Mouse (Mus musculus): ENCODE measurements around the gene Med16.

Gene Med16

DNA sequence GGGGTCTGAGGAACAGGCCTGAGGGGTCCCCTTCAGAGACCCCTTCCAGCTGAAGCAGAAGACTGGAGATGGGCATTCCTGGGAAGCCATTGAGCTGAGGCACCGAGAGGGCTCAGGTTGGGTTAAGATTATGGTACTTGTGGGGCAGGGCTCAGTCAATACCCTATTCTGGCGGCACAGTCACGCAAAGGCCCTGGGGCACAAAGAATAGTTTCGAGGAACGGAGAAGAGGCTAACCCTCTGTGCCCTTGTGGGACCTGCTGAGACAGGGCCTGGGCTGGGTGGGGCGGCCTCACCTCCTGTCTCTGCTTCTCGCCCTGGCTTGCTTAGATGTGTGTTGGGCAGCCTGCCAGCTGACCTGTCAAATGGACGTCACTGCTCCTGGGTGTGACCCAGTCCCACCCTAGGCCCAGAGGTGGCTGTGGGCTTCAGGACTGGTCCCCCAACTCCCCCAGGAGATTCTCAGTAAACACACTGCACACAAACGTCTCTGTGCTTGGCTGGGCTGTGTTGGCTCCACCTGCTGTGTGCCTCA, 24.5 kb upstream of the Med16 start:
- DNase-seq (ENCODE audit: low read depth): no peak

DNA sequence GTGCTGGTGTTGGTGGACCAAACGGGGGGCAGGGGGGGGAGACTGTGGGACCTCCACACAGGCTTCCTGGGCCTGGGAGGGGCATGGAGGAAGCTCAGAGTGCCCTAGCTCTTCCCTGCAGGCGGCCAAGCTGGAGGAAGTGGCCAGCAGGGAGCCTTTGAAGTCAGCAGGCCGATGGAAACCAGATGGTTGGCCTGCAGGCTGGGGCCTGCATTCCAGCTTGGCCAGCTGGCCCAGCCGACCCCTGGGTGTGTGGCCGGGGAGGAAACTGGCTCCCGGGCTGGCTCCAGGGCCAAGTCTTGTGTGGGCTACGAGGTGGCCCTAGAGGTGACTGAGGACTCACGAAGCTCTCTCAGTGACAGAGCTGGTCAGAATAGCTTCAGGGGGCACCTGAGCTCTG, 24.0 kb upstream of the Med16 start:
- DNase-seq (ENCODE audit: low read depth): no peak

DNA sequence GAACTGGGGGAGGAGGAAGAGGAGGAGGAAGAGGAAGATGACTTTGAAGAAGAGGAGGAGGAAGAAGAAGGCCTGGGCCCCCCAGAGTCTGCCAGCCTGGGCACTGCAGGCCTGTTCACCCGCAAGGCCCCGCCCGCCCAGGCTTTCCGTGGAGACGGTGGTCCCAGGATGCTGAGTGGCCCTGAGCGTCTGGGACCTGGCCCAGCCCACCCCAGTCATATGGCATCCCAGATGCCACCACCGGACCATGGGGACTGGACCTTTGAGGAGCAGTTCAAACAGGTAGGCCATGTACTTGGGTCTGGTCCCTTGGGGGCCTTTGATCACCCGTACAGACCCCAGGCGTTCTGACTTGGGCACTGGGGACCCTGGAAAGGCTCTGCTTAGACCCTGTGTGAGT, 23.1 kb upstream of the Med16 start:
- no peak for DNase-seq (ENCODE audit: low read depth)

DNA sequence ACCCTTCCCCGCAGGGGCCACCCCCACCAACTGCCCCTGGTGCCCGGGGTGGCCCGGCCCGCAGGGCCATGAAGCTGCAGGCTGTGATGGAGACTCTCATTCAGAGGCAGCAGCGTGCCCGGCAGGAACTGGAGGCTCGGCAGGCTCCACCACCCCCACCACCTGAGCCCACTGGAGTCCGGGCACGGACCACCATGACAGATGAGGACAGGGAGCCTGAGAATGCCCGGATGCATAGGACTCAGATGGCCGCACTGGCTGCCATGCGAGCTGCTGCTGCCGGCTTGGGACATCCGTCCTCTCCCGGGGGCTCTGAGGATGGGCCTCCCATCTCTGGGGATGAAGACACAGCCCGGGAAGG, 22.1 kb upstream of the Med16 start:
- no peak for DNase-seq (ENCODE audit: low read depth)

DNA sequence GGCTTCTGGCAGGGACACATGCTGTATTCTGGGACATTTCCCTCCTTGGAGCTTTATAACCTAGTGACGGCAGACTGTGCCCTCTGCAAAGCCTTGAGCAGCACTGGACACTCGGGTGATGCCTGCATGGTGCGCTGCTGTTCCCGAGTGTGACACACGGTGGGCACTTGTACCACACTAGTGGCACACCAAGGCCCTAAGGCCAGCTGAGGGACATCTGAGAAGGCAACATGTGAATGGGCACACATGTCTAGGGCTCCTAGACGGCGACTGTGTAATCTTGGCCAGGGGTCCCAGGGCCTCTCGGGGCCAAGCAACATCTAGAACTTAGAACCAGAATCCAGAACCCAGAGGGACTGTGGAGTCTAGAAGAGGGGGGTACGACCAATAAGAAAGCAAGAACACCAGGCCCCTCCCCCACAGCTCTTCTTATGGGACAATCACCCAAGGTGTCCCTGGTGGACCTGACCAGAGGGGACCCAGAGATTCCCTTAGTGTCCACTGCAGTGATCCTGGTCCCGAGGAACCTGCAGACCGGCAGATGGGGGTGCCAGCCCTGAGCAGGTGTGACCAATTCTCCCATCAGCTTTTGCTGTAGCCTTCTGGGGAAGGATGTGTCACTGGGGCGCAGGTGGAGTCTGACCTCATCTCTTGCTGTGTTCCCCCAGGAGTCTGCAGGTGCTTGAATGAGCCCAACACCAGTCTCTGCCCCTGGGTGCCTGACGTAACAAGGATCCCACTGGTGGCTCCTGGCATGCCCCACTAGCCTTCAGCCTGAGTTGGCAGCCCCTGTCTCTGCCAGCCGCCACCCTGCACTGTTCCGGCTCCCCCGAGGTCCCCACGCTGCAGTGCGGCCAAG, 21.5 kb upstream of the Med16 start:
- DNase-seq (ENCODE audit: low read depth): no peak

DNA sequence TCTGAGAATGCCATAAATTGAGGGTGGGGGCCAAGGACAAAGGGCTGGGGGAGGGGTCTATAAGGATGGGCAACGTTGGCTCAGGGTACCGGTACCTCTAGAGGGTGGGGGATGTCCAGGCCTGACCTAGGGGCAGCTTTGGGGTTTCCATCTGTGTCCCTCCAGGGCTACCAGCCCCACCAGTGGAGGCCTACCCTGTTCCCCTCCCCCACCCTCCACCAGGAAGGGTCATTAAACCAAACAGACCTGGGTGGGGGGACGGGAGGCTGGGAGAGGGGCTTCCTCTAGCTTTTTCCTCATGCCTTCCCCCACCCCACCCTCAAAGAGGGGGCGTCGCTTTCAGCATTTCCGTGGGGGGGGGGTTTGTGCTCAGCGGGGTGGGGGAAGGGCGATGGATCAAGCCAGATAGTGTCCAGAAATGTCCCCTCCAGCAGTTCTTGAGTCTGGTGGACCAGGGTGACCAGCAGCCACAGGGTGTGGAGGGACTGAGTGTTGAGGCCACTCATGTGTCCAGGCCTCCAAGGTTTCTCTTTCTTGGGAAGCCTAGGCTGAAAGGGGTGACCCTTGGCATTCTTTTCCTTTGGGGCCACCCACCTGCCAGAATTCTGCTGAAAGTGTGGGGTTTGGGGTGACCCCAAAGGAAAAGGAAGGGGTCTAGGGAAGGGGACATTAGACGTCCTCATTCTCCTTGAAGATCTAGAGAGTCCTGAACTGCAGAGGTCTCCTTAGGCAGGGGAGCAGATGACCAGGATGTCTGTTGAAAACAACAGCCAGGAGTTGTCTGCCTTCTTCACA, 20.4 kb upstream of the Med16 start:
- no peak for DNase-seq (ENCODE audit: low read depth)

DNA sequence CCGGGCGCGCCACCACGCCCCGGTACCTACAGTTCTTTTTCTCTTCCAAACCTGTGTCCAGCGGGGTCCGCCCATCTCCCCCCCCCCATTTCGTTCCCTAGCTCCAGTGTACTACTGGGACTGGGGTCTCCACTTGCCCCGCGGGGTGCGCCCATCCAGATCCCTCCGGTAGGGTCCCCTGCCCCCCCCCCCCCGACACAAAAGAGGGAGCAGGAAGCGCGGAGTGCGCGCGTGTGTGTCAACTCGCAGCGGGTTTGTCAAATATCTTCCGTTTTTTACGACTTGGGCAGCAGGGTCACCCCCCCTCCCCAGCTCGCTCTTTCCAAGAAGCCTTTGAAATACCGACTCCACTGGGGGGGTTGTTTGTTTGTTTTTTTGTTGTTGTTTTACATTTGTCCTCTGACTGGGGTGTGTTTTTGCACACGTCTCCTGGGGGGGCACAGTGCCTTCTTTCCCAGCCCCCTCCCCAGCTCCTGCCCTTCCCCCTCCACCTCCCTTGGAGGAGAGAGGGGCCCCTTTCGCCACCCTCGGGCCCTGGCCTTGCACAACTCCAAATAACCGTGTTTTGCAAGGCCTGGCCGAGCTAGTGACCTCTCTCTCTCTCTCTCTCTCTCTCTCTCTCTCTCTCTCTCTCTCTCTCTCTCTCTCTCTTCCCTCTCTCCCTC, 19.4 kb upstream of the Med16 start:
- DNase-seq (ENCODE audit: low read depth): peak; percentile 88

DNA sequence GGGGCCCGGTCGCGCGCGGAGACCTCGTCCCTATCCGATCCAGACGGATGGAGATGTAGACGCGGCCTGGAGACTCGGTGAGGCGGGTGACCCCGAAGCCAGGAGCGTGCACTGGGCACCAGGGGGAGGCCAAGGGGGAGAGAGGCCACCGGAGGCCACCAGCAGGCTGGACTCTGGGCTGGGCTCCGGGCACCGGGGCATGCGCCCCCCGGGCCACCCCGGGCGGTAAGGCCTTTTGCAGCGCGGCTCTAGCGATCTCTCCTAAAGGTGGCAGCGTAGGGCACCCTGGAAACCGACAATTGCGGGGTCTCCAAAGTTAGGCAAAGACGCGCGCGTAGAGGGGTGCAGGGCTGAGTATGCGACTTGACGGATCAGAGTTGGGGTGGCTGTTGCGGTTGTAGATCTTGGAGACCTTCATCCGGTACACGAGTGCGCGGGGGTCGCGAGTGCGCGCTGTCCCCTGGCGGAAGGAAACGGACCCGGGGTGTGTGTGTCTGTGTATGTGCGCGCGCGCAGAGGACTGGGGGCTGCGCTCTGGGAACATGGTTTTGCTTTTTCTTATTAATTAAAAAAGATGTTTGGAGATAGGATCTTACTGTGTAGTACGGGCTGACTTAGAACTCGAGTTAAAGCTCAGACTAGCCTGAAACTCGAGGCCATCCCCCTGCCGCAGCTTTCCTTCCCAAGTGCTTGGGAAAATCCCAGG, 18.8 kb upstream of the Med16 start:
- peak; percentile 65 for DNase-seq (ENCODE audit: low read depth)

DNA sequence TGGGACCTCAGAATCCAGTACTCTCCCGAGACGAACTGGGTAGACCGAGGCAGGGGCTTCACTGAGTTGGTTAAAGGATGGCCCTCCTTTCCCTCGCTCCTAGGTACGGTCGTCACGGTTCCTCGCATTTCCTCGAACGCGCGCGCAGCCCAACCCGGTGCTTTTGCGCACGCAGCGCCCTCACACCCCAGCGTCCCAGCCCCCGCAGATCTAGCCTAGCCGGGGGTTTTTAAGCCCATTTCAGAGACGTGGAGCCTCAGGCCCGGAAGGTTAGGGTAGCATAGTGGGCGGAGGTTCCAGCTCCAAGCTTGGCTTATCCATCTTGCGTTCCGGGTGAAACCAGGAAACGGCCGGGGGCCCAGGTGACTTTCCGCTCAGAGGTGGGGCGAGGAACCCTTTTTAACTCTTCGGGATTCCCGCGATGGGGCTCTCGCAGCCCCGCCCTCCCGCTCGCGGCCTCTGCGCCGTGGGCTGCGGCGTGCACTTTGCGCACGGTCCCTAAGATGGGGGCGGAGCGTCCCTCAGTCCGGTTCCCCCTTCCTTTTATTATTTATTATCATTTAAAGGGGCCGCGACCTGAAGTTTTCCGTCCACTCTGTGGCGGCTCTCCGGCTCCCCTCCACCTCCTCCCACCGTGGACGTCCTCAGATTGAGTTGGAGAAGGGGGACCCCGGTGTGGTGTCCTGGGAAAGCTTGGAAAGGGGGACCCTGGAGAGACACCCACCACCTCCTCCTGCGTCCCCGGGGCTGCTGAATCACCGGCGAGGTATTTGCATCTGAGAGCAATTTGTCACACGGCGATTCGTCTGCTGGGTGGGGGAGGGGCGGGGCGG, 18.0 kb upstream of the Med16 start, which contains the start of gene Arid3a:
Gene Arid3a (plus strand): TSS at position 553 of the 833 bp plus-strand sequence.
- DNase-seq (ENCODE audit: low read depth): peak; percentile 91

DNA sequence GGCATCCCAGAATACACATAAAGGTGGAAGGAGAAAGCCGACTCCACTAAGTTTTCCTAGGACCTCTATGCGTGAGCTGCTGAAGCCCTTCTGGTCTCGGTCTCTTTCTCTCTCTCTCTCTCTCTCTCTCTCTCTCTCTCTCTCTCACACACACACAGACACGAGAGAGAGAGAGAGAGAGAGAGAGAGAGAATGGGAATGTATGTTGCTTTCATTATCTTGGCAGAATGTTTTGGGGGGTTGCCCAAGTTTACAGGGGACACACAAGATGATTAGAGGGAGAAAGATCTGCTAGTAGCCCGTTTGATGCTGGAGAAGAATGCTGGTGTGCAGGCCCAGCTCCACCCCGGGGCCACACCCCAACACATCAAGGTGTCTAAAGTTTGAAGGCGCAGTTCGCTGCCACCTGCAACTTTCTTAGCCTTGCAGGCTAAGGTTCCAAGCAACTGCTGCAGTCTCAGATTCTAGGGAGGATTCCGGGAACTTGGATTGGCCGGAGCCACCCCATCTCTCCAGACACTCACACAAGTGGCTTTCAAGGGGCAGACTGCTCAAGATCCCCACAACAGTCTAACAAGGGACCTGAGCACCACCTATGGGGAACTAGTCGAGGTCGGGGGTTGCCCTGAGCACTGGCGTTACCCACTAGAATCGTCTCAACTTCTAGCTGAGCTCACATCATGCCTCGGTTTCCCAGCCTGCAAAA, 17.2 kb upstream of the Med16 start:
- DNase-seq (ENCODE audit: low read depth): peak; percentile 55

DNA sequence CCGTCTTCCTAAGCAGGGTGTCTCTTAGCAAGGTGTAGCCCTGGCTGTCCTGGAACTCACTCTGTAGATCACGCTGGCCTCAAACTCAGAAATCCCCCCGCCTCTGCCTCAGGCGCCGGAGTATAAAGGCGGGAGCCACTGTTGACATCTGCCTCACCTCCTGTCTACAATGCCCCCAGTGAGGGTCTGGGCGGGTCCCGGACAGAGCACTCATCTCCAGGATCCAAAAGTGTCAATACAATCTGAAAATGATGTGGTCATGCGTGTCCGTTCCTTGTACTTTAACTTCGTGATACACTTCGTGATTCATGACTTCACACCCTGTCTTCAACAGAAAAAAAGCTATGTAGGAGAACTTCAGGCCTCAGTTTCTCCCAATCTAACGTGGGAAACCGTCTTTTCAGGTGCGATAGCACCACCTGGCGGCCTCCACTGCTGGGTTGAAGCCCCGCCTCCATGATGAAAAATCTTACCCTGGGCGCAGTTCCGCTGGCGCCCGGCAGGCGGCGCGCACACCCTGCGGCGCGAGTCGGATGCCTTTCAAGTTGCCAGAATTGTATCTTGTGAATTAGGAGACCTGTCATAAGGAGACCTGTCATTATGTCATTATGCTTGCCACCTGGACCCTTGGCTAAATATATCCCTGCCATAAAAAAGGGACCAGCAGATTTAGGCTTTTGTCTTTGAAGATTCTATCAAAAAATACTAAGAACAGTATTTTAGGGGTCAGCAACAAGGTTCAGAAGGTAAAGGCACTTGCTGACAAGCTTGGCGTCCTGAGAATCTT, 16.5 kb upstream of the Med16 start:
- peak; percentile 88 for DNase-seq (ENCODE audit: low read depth)

DNA sequence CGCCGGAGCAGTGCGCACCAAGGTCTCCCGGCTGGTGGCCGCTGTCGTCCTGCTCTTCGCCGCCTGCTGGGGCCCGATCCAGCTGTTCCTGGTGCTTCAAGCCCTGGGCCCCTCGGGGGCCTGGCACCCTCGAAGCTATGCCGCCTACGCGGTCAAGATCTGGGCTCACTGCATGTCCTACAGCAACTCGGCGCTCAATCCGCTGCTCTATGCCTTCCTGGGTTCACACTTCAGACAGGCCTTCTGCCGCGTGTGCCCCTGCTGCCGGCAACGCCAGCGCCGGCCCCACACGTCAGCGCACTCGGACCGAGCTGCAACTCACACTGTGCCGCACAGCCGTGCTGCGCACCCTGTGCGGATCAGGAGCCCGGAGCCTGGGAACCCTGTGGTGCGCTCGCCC, 12.8 kb upstream of the Med16 start:
- DNase-seq (ENCODE audit: low read depth): no peak

DNA sequence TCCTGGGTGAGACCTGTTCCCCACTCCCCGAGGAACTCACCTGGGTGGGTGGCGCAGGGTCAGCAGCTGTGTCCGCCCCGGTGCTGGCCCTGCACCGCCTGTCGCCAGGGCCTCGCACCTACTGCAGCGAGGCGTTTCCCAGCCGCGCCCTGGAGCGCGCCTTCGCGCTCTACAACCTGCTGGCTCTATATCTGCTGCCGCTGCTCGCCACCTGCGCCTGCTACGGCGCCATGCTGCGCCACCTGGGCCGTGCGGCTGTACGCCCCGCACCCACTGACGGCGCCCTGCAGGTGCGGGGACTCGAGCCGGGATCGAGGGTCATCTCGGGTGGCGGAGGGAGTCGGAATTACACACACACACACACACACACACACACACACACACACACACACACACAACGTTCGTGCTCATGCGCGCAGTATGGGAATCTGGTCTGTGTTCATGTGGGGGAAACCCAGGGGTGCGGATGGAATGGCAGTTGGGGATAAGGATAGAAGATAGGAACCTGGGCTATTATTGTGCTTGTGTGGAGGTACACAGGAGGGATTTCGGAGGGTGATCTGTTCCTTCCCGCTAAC, 12.3 kb upstream of the Med16 start, which contains the start of gene R3hdm4:
Gene R3hdm4 (minus strand): TSS at position 251 of the 578 bp plus-strand sequence.
- DNase-seq (ENCODE audit: low read depth): no peak

DNA sequence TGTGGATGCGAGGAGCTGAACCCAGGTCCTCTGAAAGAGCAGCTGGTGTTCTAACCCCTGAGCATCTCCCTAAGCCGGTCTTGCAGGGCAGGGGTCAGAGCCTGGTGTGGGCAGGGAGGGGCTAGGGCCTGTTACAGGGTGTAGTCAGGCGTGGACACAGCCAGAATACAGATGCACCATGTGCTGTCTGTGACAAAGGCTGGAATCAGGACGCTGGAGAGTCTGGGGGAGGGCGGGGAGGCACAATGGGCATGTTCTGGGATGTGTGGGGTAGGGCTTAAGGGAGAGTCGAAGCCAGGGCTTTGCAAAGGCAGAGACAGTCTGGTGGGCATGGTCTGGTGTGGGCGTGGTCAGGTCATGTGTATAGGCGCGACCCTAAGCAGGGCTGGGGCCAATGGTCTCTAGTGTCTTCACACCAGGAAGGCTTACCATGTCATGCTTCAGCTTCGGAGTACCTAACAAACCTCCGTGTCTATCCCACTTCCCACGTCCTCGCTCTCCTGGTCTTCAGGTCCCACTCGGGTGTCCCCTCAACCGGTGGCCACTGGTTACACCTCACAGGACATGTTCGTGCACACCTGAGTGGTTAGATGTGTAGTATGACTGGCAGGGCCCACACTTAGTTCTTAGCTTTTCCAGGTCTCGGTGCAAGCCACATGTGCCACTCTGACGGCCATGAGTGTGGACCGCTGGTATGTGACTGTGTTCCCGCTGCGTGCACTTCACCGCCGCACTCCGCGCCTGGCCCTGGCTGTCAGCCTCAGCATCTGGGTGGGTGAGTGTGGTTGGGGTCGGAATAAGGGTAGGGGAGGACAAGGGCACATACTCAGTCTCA, 11.6 kb upstream of the Med16 start:
- no peak for DNase-seq (ENCODE audit: low read depth)

DNA sequence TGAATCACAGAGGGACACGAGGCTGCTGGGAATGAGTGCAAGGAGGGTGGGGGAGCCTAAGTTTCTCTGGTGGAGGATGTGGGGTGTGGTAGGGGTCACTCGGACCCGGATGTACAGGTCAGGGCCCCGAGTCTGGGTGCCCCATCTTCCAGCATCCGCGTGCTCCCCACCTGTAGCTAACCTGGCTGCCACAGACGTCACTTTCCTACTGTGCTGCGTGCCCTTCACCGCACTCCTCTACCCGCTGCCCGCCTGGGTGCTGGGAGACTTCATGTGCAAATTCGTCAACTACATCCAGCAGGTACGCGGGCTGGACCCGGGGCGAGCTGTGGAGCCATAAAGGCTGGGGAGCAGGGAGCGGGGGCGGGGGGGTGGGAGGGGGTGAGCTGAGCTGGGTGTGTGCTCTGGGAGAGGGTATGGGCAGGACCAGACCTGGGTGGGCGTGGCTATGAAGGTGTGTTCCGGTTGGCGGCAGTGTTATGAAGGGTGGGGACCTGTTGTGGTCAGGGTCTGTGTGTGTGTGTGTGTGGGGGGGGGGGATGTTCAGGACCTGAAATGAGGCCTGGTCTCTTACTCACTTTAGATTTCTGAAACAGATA, 10.6 kb upstream of the Med16 start:
- no peak for DNase-seq (ENCODE audit: low read depth)

DNA sequence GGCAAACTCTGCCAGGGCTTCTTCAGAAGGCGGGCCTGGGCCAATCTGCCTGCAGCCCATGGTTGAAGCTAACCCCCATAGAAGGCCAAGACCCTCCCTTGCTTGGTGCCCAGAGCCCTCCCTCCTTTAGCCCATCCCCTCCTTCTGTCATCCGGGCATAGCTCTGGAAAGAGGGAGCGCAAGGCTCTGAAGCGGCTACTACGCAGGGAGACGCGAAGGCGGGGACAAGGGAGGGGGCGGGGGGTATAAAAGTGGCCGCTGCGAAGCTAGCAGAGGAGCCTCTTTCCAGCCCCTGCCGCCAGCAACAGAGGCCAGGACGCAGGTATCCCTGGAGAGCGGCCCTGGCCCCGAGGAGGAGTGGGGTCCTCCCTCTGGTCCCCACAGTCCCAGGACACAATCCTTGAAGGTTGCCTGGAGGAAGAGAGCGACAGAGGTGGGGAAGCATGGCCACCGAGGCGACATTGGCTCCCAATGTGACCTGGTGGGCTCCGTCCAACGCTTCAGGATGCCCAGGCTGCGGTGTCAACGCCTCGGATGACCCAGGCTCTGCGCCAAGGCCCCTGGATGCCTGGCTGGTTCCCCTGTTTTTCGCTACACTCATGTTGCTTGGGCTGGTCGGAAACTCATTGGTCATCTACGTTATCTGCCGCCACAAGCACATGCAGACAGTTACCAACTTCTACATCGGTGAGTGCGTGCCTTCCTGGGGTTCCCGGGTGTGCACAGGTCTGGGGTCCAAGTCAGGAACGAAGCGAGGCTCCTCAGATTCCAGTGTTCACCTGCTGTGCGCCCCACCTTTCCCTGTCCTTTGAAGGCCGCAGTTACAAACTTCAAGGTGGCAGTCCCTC, 9.7 kb upstream of the Med16 start:
- DNase-seq (ENCODE audit: low read depth): no peak

All from 416B (cell line).